Mouse (Mus musculus) lung, postnatal 0 days (tissue): ENCODE results near the gene Tbx3. TPM values are rescaled to one million over a fixed set of nuclear protein-coding genes. Genes with fewer than 3 reads are reported as not detected.

Experiments
- ATAC-seq: fragments of 200-750 bp; cut with Nextera tagmentation; 2 replicates; pipeline ENCODE4 v1.8.0; 2017; ENCODE audit warnings: moderate library complexity
- DNase-seq: peaks from one replicate; pipeline ENCODE4 v3.0.0-alpha.2; 2016; ENCODE audit warnings: low spot score
- H3K27ac ChIP-seq: fragments of 300-500 bp; sonication (generic); 2 replicates; pipeline ENCODE4 v1.5.1; 2014; ENCODE audit warnings: antibody characterized with exemption, mild to moderate bottlenecking, low read length, mixed read lengths
- H3K27me3 ChIP-seq: fragments of 300-500 bp; sonication (generic); replicated peaks from 2 replicates; pipeline ENCODE4 v1.6.1; 2014; ENCODE audit warnings: low read length, mixed read lengths; ENCODE audit not compliant: insufficient read depth
- H3K36me3 ChIP-seq: fragments of 300-500 bp; sonication (generic); 2 replicates; pipeline ENCODE4 v1.6.1; 2014; ENCODE audit warnings: low read length, mixed read lengths; ENCODE audit not compliant: insufficient read depth
- H3K4me1 ChIP-seq: fragments of 300-500 bp; sonication (generic); 2 replicates; pipeline ENCODE4 v1.6.1; 2014; ENCODE audit warnings: antibody characterized with exemption, low read depth, low read length, mixed read lengths; ENCODE audit not compliant: insufficient read depth
- H3K4me2 ChIP-seq: fragments of 300-500 bp; sonication (generic); replicated peaks from 2 replicates; pipeline ENCODE4 v1.6.1; 2014; ENCODE audit warnings: low read depth, mild to moderate bottlenecking, low read length, moderate library complexity, mixed read lengths
- H3K4me3 ChIP-seq: fragments of 300-500 bp; sonication (generic); 2 replicates; pipeline ENCODE4 v1.5.1; 2014; ENCODE audit warnings: low read depth, low read length
- H3K9ac ChIP-seq: fragments of 300-500 bp; sonication (generic); replicated peaks from 2 replicates; pipeline ENCODE4 v1.6.1; 2014; ENCODE audit warnings: low read depth, mild to moderate bottlenecking
- H3K9me3 ChIP-seq: fragments of 300-500 bp; sonication (generic); 2 replicates; pipeline ENCODE4 v1.6.1; 2016; ENCODE audit warnings: low read length, mixed read lengths
- CTCF ChIP-seq: IDR thresholded peaks from 2 replicates; pipeline ENCODE4 v1.5.1; 2016; ENCODE audit warnings: antibody characterized with exemption, mild to moderate bottlenecking
- EP300 ChIP-seq: IDR thresholded peaks from 2 replicates; pipeline ENCODE4 v1.6.1; 2016; ENCODE audit warnings: antibody characterized with exemption, mild to moderate bottlenecking, control low read depth
- WGBS: fragments of 180-500 bp; shearing (Covaris S2); extraction: QIAGEN DNeasy Blood & Tissue Kit; methylation state at CpG from one replicate; pipeline ENCODE4 v1.1.7; 2014; 5-methylcytosine and 5-hydroxymethylcytosine counted together
- polyA plus RNA-seq: library from polyadenylated mRNA; unstranded; fragments of >200 nt; fragmentation: Nextera tagmentation; extraction: Ambion mirVana; gene quantifications from 2 replicates; pipeline ENCODE4 v1.2.1, GENCODE M21; 2015

The Tbx3 gene
- polyA plus RNA-seq, 1 experiment from 2014 or later = 44.7 TPM

DNA sequence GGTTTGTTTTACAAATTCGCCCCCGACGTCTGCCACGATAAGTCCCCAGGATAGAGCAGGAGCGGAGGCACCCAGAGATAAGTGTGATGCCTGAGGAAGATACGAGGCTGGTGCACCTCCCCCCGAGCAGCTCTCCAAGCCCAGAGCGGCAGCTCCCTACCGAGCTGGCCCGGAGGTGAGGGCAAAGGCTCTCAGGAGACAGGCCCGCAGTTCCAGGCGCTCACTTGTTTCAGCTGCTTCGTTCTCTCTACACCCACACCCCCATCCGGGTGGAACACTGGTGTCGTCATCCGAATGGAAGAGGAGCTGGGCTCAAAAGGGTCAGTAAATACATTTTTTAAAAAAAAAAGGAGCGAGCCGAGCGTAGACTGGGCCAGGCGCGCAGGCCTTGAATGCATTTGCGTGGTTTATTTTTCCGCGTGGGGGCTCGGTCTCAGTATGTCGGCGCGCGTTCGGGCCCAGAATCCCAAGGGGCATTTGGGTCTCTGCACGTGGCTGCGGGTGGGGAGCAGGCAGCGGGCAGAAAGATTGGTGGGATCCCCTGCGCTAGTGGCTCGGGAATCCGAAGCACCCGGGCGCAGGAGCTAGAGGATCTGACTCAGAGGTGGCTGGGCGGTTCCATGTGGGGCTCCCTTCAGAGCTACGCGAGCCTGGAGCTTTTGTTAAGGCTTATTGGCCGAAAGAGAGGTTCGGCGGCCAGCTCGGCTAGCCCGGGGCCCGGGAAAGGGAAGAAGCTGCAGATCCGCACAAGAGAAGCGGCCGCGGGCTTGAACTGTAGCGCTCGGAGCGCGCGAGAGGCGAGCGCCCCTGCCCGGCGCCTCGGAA lies 516 bp upstream of the Tbx3 start:
- WGBS = 1% methylated on average over 42 of the region's 61 CpGs
- Histone ChIP-seq H3K27ac (peak overlapping the region; percentile 95), H3K4me1 (peaks cover 11% of the 10 kb centered on the region; the same call in 1 of the 2 replicates), H3K36me3 (no peaks in the 10 kb centered on the region), H3K27me3 (no peaks in the 10 kb centered on the region; the same call in 1 of the 2 replicates), H3K4me2 (peak overlapping the region; percentile 63), H3K9me3 (no peaks in the 10 kb centered on the region), H3K4me3 (peak overlapping the region; percentile 59), H3K9ac (peak overlapping the region; percentile 20)
- peak; percentile 83 for DNase-seq
- peak; percentile 1; the same call in 1 of the 2 replicates for ATAC-seq
- TF ChIP-seq EP300 (no peak), CTCF (no peak)

DNA sequence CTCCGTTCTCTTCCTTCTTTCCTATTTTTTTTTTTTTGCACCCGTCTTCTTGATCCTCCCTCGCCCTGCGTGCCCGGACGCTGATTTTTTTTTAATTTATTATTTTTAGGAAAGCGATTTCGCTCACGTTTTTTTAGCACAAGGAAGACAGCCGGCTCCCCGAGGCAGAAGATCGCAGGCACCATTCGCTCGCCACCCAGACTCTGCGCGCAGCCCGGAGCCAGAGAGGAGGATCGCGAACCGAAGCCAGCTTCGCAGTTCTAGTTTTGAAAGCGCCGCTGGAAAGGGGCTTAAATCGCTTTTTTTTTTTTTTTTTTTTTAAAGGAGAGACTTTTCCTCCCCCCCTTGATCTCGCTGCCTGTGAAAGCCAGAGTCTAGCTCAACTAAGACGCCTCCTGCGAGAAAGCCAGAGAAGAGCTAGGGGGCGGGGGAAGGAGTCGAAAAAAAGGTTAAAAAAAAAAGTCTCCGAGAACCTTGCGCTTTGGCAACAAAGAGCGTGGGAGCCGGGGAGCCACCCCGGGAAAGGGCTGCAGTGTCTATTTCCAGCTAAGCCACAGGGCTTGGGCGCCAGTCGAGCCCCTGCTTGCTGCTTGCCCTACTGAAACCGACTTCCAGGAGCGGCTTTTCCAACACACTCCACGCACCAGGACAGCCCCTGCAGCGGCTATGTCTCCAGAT lies 794 bp downstream of the Tbx3 start:
- H3K9ac ChIP-seq = peak overlapping the region; percentile 92
- no peak for TF ChIP-seq CTCF
- TF ChIP-seq EP300 = no peak
- H3K36me3 ChIP-seq = 0 out of 2 replicates have a peak, but pooled peaks cover 3% of the 10 kb centered on the region
- peak overlapping the region; percentile 95 for H3K27ac ChIP-seq
- H3K9me3 ChIP-seq = no peaks in the 10 kb centered on the region
- peak overlapping the region; percentile 59 for H3K4me3 ChIP-seq
- peak overlapping the region; percentile 63 for H3K4me2 ChIP-seq
- under 1% methylated on average over 39 of the region's 40 CpGs for WGBS
- peaks cover 11% of the 10 kb centered on the region; the same call in 1 of the 2 replicates for H3K4me1 ChIP-seq
- H3K27me3 ChIP-seq = no peaks in the 10 kb centered on the region; the same call in 1 of the 2 replicates
- ATAC-seq (no peak), DNase-seq (peak; percentile 80)

DNA sequence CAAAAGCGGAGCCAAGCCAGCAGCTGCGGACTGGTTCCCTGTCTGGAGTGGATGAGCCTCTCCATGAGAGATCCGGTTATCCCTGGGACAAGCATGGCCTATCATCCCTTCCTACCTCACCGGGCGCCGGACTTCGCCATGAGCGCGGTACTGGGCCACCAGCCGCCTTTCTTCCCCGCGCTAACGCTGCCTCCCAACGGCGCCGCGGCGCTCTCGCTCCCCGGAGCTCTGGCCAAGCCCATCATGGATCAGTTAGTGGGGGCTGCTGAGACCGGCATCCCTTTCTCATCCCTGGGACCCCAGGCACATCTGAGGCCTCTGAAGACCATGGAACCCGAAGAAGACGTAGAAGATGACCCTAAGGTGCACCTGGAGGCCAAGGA lies 1.5 kb downstream of the Tbx3 start:
- Histone ChIP-seq H3K9me3 (no peaks in the 10 kb centered on the region), H3K4me2 (peak overlapping the region; percentile 63), H3K27me3 (no peaks in the 10 kb centered on the region; the same call in 1 of the 2 replicates), H3K4me1 (peaks cover 11% of the 10 kb centered on the region; the same call in 1 of the 2 replicates), H3K4me3 (peak overlapping the region; percentile 59), H3K9ac (peak overlapping the region; percentile 92), H3K27ac (peak overlapping the region; percentile 95), H3K36me3 (peaks cover 9% of the 10 kb centered on the region; the same call in 1 of the 2 replicates)
- DNase-seq = peak; percentile 28
- under 1% methylated on average over 23 of the region's 23 CpGs for WGBS
- no peak for ATAC-seq
- no peak for TF ChIP-seq EP300
- TF ChIP-seq CTCF = peak; percentile 30

DNA sequence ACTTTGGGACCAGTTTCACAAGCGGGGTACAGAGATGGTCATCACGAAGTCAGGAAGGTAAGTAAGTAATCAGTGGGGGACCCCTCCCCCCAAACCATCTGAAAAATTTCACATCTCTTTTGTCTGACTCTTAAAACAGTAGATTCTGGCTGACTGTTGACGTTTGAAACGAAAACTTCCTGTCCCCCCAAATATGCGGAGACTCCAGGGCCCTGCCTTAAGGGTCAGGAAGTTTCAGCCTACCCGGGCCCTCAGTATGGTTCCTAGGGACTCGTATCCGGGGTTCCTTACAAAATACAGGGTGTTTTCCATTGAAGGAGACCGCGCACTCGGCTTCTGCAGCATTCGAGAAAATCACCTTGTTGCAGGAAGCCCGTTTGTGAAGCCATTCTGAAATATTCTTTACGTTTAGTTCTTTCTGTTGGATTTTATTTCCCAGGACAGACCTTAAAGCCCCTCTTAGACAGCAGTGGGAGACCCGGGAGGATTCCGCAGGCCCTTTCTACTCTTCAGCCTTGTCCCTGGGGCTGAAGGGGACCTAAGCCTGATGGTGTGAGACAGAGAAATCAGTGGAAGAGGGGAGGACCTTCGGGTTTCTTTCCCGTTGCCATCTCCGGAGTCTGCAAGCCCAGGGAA lies 2.0 kb downstream of the Tbx3 start:
- H3K9ac ChIP-seq = peak overlapping the region; percentile 92
- H3K27me3 ChIP-seq = no peaks in the 10 kb centered on the region; the same call in 1 of the 2 replicates
- H3K9me3 ChIP-seq = no peaks in the 10 kb centered on the region
- DNase-seq (peak; percentile 26), ATAC-seq (no peak)
- peak overlapping the region; percentile 59 for H3K4me3 ChIP-seq
- peaks cover 11% of the 10 kb centered on the region; the same call in 1 of the 2 replicates for H3K36me3 ChIP-seq
- no peak for TF ChIP-seq CTCF
- TF ChIP-seq EP300 = no peak
- peaks cover 11% of the 10 kb centered on the region; the same call in 1 of the 2 replicates for H3K4me1 ChIP-seq
- H3K27ac ChIP-seq = peak overlapping the region; percentile 95
- H3K4me2 ChIP-seq = peak overlapping the region; percentile 63
- under 1% methylated on average over 19 of the region's 19 CpGs for WGBS

DNA sequence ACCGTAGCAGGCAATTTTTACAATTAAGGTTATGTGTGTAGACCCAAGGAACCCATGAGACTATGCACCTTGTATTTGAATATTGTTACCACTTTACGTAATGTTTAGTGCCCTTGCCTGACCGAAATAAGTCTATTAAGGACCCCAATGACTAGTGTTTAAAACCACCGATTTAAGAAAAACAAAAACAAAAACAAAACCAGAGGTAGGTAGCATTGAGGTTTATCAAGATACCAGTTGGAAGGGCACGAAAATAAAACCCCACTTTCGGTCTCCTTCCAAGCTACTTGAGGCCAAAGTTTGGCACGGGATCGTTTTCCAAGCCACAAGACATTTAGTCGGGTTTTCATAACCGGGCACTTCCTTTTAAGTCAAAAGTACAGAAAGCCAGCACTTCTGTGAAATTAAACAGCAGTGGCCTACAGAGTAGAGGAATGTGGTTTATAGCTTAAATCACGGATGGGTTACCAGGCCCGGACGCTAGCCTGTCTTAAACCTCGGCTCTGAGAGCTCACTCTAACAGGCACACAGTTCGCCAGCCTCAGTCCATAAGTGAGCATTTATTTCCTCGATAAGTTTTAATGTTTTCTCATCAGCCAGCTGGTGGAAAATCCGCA lies 2.6 kb downstream of the Tbx3 start:
- Histone ChIP-seq H3K4me3 (peak overlapping the region; percentile 59), H3K4me2 (peak overlapping the region; percentile 63), H3K27me3 (no peaks in the 10 kb centered on the region; the same call in 1 of the 2 replicates), H3K4me1 (peaks cover 11% of the 10 kb centered on the region; the same call in 1 of the 2 replicates), H3K9me3 (no peaks in the 10 kb centered on the region), H3K9ac (peak overlapping the region; percentile 92), H3K27ac (peak overlapping the region; percentile 95), H3K36me3 (peaks cover 11% of the 10 kb centered on the region; the same call in 1 of the 2 replicates)
- DNase-seq (peak; percentile 43), ATAC-seq (no peak)
- WGBS = 3% methylated on average over 17 of the region's 17 CpGs
- no peak for TF ChIP-seq CTCF
